Mouse (Mus musculus) liver, embryonic 12.5 days (tissue): ENCODE measurements at regions not wholly inside any gene's neighbourhood (a gene's known extent, or its start where the extent isn't known, plus 50 kb on each side); places are given as distances from the start of the nearest gene placed in this dataset.
A peak's percentile ranks its signal among the peaks of the same experiment; 100 is the strongest.

Source experiments
- ATAC-seq: fragments of 200-750 bp; cut with Nextera tagmentation; 2 replicates; pipeline ENCODE4 v1.8.0; 2017; ENCODE audit warnings: moderate number of reproducible peaks, mild to moderate bottlenecking, moderate library complexity
- H3K27ac ChIP-seq: fragments of 300-500 bp; sonication (generic); 2 replicates; pipeline ENCODE4 v1.5.1; 2016; ENCODE audit warnings: mild to moderate bottlenecking
- H3K27me3 ChIP-seq: fragments of 300-500 bp; sonication (generic); replicated peaks from 2 replicates; pipeline ENCODE4 v1.6.1; 2016; ENCODE audit warnings: mild to moderate bottlenecking, moderate library complexity
- H3K36me3 ChIP-seq: fragments of 300-500 bp; sonication (generic); 2 replicates; pipeline ENCODE4 v1.6.1; 2016; ENCODE audit warnings: mild to moderate bottlenecking, moderate library complexity
- H3K4me1 ChIP-seq: fragments of 300-500 bp; sonication (generic); 2 replicates; pipeline ENCODE4 v1.6.1; 2016
- H3K4me2 ChIP-seq: fragments of 300-500 bp; sonication (generic); 2 replicates; pipeline ENCODE4 v1.6.1; 2016; ENCODE audit warnings: mild to moderate bottlenecking, moderate library complexity
- H3K4me3 ChIP-seq: fragments of 300-500 bp; sonication (generic); 2 replicates; pipeline ENCODE4 v1.5.1; 2016; ENCODE audit warnings: mild to moderate bottlenecking, moderate library complexity
- H3K9ac ChIP-seq: fragments of 300-500 bp; sonication (generic); 2 replicates; pipeline ENCODE4 v1.6.1; 2016; ENCODE audit warnings: mild to moderate bottlenecking, moderate library complexity
- H3K9me3 ChIP-seq: fragments of 300-500 bp; sonication (generic); replicated peaks from 2 replicates; pipeline ENCODE4 v1.6.1; 2016; ENCODE audit warnings: mild to moderate bottlenecking, moderate library complexity
- WGBS: fragments of 180-500 bp; shearing (Covaris S2); methylation state at CpG from one replicate; pipeline ENCODE4 v1.1.7; 2016; ENCODE audit not compliant: insufficient replicate concordance; 5-methylcytosine and 5-hydroxymethylcytosine counted together

DNA sequence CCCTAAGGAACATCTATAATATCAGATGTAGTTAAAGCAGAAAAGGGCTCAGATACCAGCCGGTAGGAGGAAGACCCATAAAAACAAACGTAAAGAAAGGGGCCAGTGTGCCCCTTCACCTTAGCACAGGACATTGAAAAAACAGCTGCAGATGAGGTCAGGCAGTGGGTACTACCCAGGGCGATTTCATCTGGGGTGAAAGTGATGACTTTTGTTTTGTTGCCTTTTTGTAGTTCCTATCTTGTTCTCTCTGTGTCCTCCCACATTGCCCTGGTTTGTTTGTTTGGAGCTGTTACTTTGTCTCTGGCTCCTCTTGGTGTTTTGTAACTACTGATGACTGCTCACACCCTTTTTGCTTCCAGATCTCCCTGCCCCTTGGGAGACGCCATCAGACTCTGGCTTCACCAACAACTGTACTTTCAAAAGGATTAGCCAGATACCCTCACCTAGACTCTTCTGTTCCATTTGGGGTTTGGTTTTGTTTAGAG lies 383.4 kb downstream of the Atp6ap1l start:
- Histone ChIP-seq H3K9me3 (no peaks in the 10 kb centered on the region), H3K27ac (no peak overlapping the region), H3K36me3 (no peaks in the 10 kb centered on the region), H3K27me3 (no peaks in the 10 kb centered on the region), H3K9ac (no peak overlapping the region), H3K4me3 (no peak overlapping the region), H3K4me2 (no peak overlapping the region), H3K4me1 (no peaks in the 10 kb centered on the region)
- no peak for ATAC-seq
- WGBS: 47% methylated on average over 4 of the region's 4 CpGs

DNA sequence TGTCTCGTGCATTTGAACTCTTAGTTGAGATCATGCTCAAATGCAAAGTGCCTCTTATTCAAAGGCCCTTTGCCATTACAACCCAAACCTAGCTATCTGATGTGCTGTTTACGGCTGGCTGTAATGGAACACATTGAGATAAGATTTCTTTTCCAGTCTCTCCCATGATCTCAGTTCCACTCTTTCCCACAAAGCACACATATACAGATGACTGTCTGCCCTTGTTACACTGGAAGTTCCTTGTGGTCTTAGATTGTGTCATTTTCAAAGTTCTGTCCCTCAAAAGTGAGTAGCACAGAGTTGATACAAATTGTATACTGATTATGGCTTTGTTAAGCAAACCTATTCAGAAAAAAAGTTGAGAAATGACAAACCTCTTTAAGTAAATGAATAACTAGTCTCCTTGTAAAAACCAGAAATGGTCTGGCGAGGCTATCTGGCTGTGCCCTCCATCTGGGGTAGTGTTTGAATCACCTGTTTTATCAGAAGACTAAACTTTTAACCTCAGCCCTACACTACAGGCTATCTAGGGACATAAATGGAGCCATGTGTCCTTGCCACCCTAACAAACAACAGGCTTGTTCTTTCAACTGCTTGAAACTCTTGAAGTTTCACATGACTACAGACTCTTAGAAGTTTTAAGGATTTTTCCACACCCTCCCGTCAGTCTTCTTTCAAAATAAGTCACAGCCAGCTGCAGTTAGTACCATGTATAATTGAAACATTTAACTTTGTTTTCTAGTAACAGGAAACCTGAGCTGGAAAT lies 384.0 kb downstream of the Atp6ap1l start:
- Histone ChIP-seq H3K27me3 (no peaks in the 10 kb centered on the region), H3K27ac (no peak overlapping the region), H3K36me3 (no peaks in the 10 kb centered on the region), H3K4me3 (no peak overlapping the region), H3K9me3 (no peaks in the 10 kb centered on the region), H3K4me1 (no peaks in the 10 kb centered on the region), H3K4me2 (no peak overlapping the region), H3K9ac (no peak overlapping the region)
- 53% methylated on average over 4 of the region's 4 CpGs for WGBS
- no peak for ATAC-seq

DNA sequence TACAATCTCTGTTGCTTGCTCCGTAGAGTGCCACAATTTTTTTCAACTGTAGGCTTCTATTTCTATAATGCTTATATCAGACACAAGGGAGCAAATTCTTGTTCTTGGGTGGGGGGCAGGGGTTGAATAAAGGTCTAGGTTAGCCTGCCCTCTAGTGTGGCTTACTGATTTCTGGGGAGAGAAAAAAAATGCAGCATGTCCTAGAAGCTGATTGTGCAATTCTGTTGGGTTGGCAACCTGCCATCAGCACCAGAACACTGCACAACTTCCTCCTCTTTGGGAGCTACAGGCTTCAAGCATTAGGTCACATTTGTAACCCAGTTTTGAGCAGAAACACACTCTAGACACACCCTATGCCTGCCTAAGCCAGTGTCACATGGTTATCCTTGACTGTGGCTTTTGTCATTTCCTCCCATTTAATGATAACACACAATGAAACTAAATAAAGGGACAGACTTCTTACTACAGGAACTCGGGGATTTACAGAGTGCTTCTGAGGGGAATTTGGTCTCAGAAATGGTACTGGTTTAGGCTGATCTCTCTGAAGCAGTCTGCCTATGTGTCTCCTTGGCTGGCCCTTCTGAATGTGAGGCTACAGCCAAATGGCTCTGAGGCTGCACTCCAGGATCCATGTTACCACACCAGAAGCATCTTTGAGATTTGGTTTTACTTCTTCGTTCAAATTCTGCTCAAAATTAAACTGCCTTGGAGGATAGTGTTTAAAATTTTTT lies 389.2 kb downstream of the Atp6ap1l start:
- H3K4me2 ChIP-seq: no peak overlapping the region

DNA sequence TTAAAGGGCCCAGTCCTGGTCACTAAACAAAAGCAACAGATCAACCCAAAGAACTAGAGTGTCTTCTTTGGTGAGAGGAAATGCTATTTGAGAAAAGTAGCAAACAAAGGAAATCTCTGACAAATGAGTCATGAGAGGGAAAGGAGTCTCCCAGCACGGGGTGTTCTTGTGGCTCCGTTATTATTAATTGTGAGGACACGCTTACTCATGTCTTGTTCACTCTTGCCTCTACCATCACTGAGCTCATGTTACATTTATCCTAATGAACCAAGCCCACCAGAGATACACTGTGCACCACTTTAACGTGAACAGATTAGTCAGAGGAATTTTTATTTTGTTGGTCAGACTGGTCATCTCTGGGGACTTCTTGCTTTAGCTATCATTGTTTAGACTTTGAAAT lies 391.3 kb downstream of the Atp6ap1l start:
- ATAC-seq: no peak
- no peaks in the 10 kb centered on the region for H3K27me3 ChIP-seq
- no peaks in the 10 kb centered on the region for H3K4me1 ChIP-seq
- H3K4me3 ChIP-seq: no peak overlapping the region
- H3K9ac ChIP-seq: no peak overlapping the region
- no peaks in the 10 kb centered on the region for H3K9me3 ChIP-seq
- no peaks in the 10 kb centered on the region for H3K36me3 ChIP-seq
- WGBS: 58% methylated on average over 4 of the region's 4 CpGs
- H3K27ac ChIP-seq: no peak overlapping the region
- H3K4me2 ChIP-seq: no peak overlapping the region

More for the DNA sequence above, 389.2 kb downstream of the Atp6ap1l start:
- Histone ChIP-seq H3K4me3 (no peak overlapping the region), H3K36me3 (no peaks in the 10 kb centered on the region), H3K27me3 (no peaks in the 10 kb centered on the region), H3K9ac (no peak overlapping the region), H3K27ac (no peak overlapping the region), H3K4me1 (no peaks in the 10 kb centered on the region), H3K9me3 (no peaks in the 10 kb centered on the region)
- ATAC-seq: peak; percentile 80
- 51% methylated on average over 3 of the region's 3 CpGs for WGBS

DNA sequence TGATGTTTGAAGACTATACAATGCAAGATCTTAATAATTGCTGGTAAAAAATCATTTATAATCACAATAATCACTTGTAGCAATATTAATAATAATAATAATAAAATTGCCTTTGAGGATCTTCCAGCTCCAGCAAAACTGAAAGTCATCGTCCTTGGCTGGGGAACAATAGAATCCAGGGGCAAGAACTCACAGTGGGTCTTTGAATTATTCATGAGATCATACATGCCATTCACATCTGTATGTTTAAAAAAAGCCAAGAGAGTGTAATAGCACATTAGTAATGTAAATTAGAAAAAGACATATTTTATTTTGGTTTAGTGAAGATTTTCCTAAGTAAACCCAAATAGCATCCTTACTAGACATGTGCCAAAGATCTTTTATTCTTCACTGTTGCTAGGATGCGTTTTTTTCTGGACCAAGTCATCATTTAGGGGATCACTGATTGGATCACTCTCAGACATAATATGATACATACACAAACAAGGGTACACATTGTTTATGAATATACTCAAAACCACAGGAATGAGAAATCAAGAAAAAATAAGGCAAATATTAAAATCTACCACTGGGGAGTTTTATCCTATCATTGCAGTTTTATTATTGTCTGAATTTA lies 392.3 kb downstream of the Atp6ap1l start:
- WGBS: 53% methylated on average over 2 of the region's 2 CpGs
- no peak overlapping the region for H3K4me3 ChIP-seq
- H3K27me3 ChIP-seq: no peaks in the 10 kb centered on the region
- no peaks in the 10 kb centered on the region for H3K9me3 ChIP-seq
- no peak for ATAC-seq
- no peak overlapping the region for H3K4me2 ChIP-seq
- no peaks in the 10 kb centered on the region for H3K36me3 ChIP-seq
- no peak overlapping the region for H3K27ac ChIP-seq
- H3K9ac ChIP-seq: no peak overlapping the region
- H3K4me1 ChIP-seq: no peaks in the 10 kb centered on the region

DNA sequence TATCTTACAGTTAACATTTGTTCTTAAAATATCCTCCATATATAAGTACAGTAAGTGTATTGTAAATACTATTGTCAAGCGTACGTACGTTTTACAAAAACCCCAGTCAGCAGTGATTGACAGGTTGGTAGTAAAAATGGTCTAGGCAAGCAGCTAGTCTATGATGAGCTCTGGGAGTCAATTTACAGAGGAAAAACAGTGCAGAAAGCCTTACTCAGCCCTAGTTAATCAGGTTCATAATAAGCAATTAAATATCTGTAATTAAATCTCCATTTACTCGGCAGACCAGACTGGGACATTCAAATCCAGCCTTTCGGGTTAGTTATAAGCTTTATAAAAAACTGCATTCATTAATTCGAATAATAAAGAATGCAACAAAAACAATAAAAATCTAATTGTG lies 394.7 kb downstream of the Atp6ap1l start:
- no peaks in the 10 kb centered on the region for H3K4me1 ChIP-seq
- H3K9me3 ChIP-seq: no peaks in the 10 kb centered on the region
- 63% methylated on average over 6 of the region's 6 CpGs for WGBS
- no peak overlapping the region for H3K9ac ChIP-seq
- H3K4me3 ChIP-seq: no peak overlapping the region
- H3K27me3 ChIP-seq: no peaks in the 10 kb centered on the region
- no peak overlapping the region for H3K27ac ChIP-seq
- no peaks in the 10 kb centered on the region for H3K36me3 ChIP-seq
- no peak overlapping the region for H3K4me2 ChIP-seq
- ATAC-seq: no peak

DNA sequence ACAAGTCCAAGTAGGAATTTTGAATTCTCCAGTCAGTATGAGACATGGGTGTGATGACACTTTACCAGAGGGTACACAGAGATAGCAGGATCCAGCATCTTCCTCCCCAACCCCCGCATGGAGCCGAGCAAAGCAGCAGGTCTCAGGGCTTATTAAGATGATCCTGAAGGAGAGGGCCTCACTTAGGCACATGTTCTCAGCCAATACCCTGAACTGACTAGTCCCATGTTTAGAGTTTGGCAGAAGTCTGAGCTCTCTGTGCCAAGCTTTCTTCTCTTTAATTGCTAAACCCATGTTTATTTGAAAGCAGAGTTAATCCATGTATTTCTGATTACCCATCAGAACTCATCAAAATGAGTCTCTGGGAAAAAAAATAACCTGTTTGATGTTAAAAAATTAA lies 402.0 kb downstream of the Atp6ap1l start:
- no peak overlapping the region for H3K4me3 ChIP-seq
- no peaks in the 10 kb centered on the region for H3K27me3 ChIP-seq
- WGBS: 66% methylated on average over 2 of the region's 2 CpGs
- no peak for ATAC-seq
- no peak overlapping the region for H3K27ac ChIP-seq
- H3K9me3 ChIP-seq: no peaks in the 10 kb centered on the region
- no peaks in the 10 kb centered on the region for H3K36me3 ChIP-seq
- no peak overlapping the region for H3K9ac ChIP-seq
- no peaks in the 10 kb centered on the region for H3K4me1 ChIP-seq
- no peak overlapping the region for H3K4me2 ChIP-seq

DNA sequence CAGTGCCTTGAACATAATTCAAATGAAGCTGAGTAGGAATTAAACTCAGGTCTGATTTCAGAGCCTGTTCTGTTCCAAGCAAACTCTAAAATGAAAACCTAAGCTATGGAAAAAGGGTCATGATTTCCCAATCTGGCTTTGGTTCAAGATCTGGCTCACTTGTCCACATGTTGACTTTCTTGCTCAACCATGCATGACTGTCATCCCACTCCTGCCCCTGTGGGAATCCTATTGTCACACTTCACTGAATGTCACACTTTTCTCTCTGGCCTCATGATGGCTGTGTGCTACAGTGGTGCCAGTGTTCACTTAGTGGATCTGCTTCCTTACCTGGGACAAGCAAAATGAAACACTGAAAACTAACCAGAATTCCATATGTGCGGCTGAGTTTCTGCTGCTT lies 403.0 kb downstream of the Atp6ap1l start:
- Histone ChIP-seq H3K9me3 (no peaks in the 10 kb centered on the region), H3K27ac (no peak overlapping the region)
- 69% methylated on average over 1 of the region's 1 CpGs for WGBS

DNA sequence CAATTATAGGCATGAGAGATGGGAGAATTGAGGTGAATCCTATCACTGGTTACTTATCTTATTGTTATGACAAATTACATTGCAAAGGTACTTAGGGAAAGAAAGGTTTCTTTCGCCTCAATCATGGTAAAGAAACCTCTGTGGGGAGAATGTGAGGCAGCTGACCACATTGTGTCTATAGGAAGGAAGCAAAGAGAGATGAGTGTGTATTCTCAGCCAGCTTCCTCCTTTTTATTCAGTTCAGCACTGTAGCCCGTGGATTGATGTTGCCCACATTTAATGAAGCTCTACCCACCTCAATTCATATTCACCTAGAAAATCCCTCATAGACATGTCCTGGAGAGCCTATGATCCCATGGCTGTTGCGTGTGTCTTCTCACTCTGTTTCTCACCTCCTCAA lies 406.2 kb downstream of the Atp6ap1l start:
- WGBS: 39% methylated on average over 3 of the region's 3 CpGs
- no peaks in the 10 kb centered on the region for H3K36me3 ChIP-seq
- ATAC-seq: no peak
- no peak overlapping the region for H3K4me2 ChIP-seq
- H3K9me3 ChIP-seq: no peaks in the 10 kb centered on the region
- no peaks in the 10 kb centered on the region for H3K27me3 ChIP-seq
- no peak overlapping the region for H3K9ac ChIP-seq
- H3K27ac ChIP-seq: no peak overlapping the region
- H3K4me1 ChIP-seq: no peaks in the 10 kb centered on the region
- H3K4me3 ChIP-seq: no peak overlapping the region

More for the DNA sequence above, 403.0 kb downstream of the Atp6ap1l start:
- H3K4me3 ChIP-seq: no peak overlapping the region
- H3K4me2 ChIP-seq: no peak overlapping the region
- H3K9ac ChIP-seq: no peak overlapping the region
- ATAC-seq: no peak
- H3K27me3 ChIP-seq: no peaks in the 10 kb centered on the region
- H3K4me1 ChIP-seq: no peaks in the 10 kb centered on the region
- H3K36me3 ChIP-seq: no peaks in the 10 kb centered on the region

DNA sequence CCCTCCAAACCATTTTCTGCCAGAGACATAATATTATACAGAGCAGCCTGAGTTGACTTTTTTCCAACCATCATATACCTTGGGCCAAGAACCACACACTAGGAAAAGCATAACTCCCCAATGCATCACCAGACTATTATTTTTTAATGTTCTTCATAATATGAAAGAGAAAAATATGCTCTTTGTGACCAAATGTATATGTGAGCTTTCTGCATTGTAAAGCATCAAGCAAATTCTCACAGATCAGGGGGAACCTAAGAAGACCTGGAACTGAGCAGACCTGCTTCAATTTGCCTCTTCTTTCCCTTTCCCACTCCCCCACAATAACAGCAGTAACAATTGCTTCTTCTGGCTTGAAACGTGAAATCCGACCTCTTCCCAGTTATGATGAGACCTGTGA lies 407.6 kb downstream of the Atp6ap1l start:
- ATAC-seq: no peak
- Histone ChIP-seq H3K36me3 (no peaks in the 10 kb centered on the region), H3K4me3 (no peak overlapping the region), H3K9me3 (no peaks in the 10 kb centered on the region), H3K4me2 (no peak overlapping the region), H3K27me3 (no peaks in the 10 kb centered on the region), H3K4me1 (no peaks in the 10 kb centered on the region), H3K9ac (no peak overlapping the region), H3K27ac (no peak overlapping the region)
- 39% methylated on average over 2 of the region's 2 CpGs for WGBS

DNA sequence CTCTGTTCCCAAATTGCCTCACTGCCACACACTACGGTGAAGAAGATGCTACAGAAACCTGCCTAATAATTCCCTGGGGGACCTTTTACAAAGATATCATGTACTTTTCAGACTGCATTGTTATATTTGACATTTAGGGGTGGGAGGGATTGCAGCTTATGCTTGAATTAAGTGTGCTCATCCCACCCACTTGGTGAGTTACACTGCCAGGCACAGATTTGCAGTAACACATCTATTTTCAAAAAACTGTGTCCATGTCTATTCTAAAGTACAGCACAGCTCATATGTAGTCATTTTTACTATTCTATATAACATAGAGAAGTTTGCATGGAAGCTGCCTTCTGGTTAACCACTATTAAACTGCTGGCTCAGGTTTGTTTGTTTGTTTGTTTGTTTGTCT lies 404.3 kb upstream of the Xrcc4 start:
- no peaks in the 10 kb centered on the region for H3K36me3 ChIP-seq
- 74% methylated on average over 1 of the region's 1 CpGs for WGBS
- no peak overlapping the region for H3K4me3 ChIP-seq
- no peak overlapping the region for H3K9ac ChIP-seq
- H3K9me3 ChIP-seq: no peaks in the 10 kb centered on the region
- no peak overlapping the region for H3K4me2 ChIP-seq
- H3K27ac ChIP-seq: no peak overlapping the region
- H3K4me1 ChIP-seq: no peaks in the 10 kb centered on the region
- no peaks in the 10 kb centered on the region for H3K27me3 ChIP-seq
- no peak for ATAC-seq
